Mouse (Mus musculus) natural killer cell, adult 2 months (primary cell): ENCODE data around the gene Barhl2.

Experiments
- DNase-seq, 2 experiments: peaks; one replicate each; pipeline ENCODE4 v3.0.0; 2022; ENCODE audit warnings: low spot score in 2 of 2

Gene Barhl2

DNA sequence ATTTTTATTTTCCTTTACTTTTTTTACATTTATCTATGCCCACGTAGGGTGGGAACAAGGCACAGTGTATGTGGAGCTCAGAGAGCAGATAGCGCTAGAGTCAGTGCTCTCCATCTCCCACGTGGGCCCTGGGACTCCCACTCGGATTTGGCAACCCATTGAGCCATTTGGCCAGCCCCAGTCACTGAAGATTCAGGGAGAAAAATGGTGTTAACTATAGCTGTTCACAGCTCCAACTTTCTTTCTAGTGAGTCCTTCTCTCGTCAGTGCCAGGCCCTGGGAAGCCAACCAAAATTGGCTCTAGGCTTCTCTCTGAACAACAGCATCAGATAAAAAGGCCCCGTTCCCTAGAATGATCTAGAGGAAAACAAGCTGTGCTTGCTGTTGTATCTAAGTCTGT, 42.2 kb downstream of the Barhl2 start:
- no peak for DNase-seq

DNA sequence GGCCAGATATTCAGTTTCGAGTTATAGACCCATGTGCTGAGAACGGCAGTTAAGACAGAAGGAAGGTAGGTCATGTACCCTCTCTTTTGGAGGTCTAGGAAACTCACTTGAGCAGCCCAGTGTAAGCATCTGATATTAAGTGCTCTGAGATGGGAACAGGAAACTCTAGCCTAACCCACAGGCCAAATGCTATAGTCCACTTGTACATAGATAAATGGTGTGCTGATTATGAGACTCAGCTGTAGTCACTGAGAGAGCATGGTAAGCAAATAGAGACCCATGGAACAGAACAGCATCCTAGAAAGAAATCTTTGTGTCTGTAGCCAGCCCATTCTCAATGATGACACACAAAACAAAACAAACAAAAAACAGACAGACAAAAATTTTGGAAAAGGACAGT, 55.2 kb downstream of the Barhl2 start:
- no peak for DNase-seq
